8 mouse cellular contexts compared by ENCODE assay signal in genomic region chr8:70753151-70753550, GRCm38 (mm10). TPM values are rescaled to one million over a fixed set of nuclear protein-coding genes. Genes with fewer than 3 reads are reported as not detected.
DNase-seq lines count a peak whose midpoint lies in the region; ATAC-seq and TF ChIP-seq lines count a peak whose summit lies in the region.

No protein-coding gene starts in this region.

- peak overlapping the region; percentile 27; the same call in 1 of the 2 replicates for H3K4me3 ChIP-seq in hindbrain, embryonic 10.5 days
- H3K4me3 ChIP-seq in hindbrain, embryonic 14.5 days (replicated peaks; ENCODE audit: low read length), result no peak overlapping the region
- peak overlapping the region; percentile 18 for H3K4me3 ChIP-seq in liver, adult 2 months (ENCODE audit: insufficient read depth, low read depth, low read length)
- no peak overlapping the region for H3K4me3 ChIP-seq in neural tube, embryonic 15.5 days (replicated peaks)

- peak overlapping the region; percentile 24 for H3K27ac ChIP-seq in hindbrain, embryonic 10.5 days
- no peak overlapping the region for H3K27ac ChIP-seq in hindbrain, embryonic 14.5 days
- H3K27ac ChIP-seq in liver, adult 2 months (replicated peaks; ENCODE audit: insufficient read depth, low read depth, low read length), result peak overlapping the region; percentile 85
- 0 out of 2 replicates have a peak overlapping the region, but pooled peaks have one; percentile 92 for H3K27ac ChIP-seq in neural tube, embryonic 15.5 days (replicated peaks)

- no peak overlapping the region for H3K4me2 ChIP-seq in hindbrain, embryonic 14.5 days (replicated peaks)
- H3K4me2 ChIP-seq in neural tube, embryonic 15.5 days, result peak overlapping the region; percentile 9

- no peaks in the 10 kb centered on the region for H3K9me3 ChIP-seq in hindbrain, embryonic 10.5 days
- H3K9me3 ChIP-seq in hindbrain, embryonic 14.5 days (ENCODE audit: control insufficient read depth, low read length), result no peaks in the 10 kb centered on the region
- H3K9me3 ChIP-seq in neural tube, embryonic 15.5 days (replicated peaks), result no peaks in the 10 kb centered on the region

- TF ChIP-seq CTCF in liver, adult 2 months (IDR thresholded peaks at IDR 0.05; ENCODE audit: low read depth, low read length), result no peak

- no peak overlapping the region for H3K9ac ChIP-seq in hindbrain, embryonic 14.5 days
- peak overlapping the region; percentile 50 for H3K9ac ChIP-seq in liver, adult 2 months (ENCODE audit: low read depth, low read length)
- H3K9ac ChIP-seq in neural tube, embryonic 15.5 days (replicated peaks), result 0 out of 2 replicates have a peak overlapping the region, but pooled peaks have one; percentile 18

- H3K79me2 ChIP-seq in liver, adult 2 months (ENCODE audit: control insufficient read depth, insufficient read depth, low read length), result peaks cover 4% of the 10 kb centered on the region; the same call in 1 of the 2 replicates

- no peak for ATAC-seq in hindbrain, embryonic 14.5 days (ENCODE audit: low FRiP score)
- no peak for ATAC-seq in neural tube, embryonic 15.5 days (ENCODE audit: low FRiP score)

- DNase-seq in hindbrain, embryonic 10.5 days (ENCODE audit: low spot score), result peak; percentile 33
- no peak for DNase-seq in hindbrain, embryonic 14.5 days (ENCODE audit: low spot score)
- peak; percentile 56 to 71 for DNase-seq in cerebellum, postnatal 25 days
- DNase-seq in heart, adult 18-20 months, result peak; percentile 95 to 97
- peak; percentile 81 to 86 for DNase-seq in kidney, adult 8-10 months
- DNase-seq in liver, adult 2 months (ENCODE audit: extremely low read depth, low read depth, low spot score), result no peak
- DNase-seq in thymus, postnatal 14 days, result peak; percentile 69

- peaks cover 39% of the 10 kb centered on the region for H3K27me3 ChIP-seq in hindbrain, embryonic 10.5 days (ENCODE audit: insufficient read depth, poor library complexity, severe bottlenecking)
- H3K27me3 ChIP-seq in hindbrain, embryonic 14.5 days (ENCODE audit: control insufficient read depth, insufficient read depth, low read length), result no peaks in the 10 kb centered on the region
- no peaks in the 10 kb centered on the region for H3K27me3 ChIP-seq in liver, adult 2 months (ENCODE audit: control insufficient read depth, insufficient read depth, low read length)
- peaks cover 19% of the 10 kb centered on the region for H3K27me3 ChIP-seq in neural tube, embryonic 15.5 days (replicated peaks)

- TF ChIP-seq POLR2A in liver, adult 2 months (IDR thresholded peaks at IDR 0.05; ENCODE audit: extremely low read depth, insufficient read depth, low read length), result peak; percentile 45; the same call in 1 of the 2 replicates

- peaks cover 41% of the 10 kb centered on the region for H3K4me1 ChIP-seq in hindbrain, embryonic 10.5 days (replicated peaks)
- peaks cover 10% of the 10 kb centered on the region for H3K4me1 ChIP-seq in hindbrain, embryonic 14.5 days (replicated peaks; ENCODE audit: control insufficient read depth, insufficient read depth, low read length)
- H3K4me1 ChIP-seq in liver, adult 2 months (ENCODE audit: control insufficient read depth, insufficient read depth, low read length), result peaks cover 6% of the 10 kb centered on the region; the same call in 1 of the 2 replicates
- H3K4me1 ChIP-seq in neural tube, embryonic 15.5 days, result peaks cover 38% of the 10 kb centered on the region

- H3K36me3 ChIP-seq in hindbrain, embryonic 10.5 days, result peaks cover 21% of the 10 kb centered on the region
- peaks cover 23% of the 10 kb centered on the region for H3K36me3 ChIP-seq in hindbrain, embryonic 14.5 days (replicated peaks; ENCODE audit: control insufficient read depth, insufficient read depth)
- H3K36me3 ChIP-seq in liver, adult 2 months (ENCODE audit: control insufficient read depth, insufficient read depth, low read length), result no peaks in the 10 kb centered on the region
- H3K36me3 ChIP-seq in neural tube, embryonic 15.5 days, result peaks cover 24% of the 10 kb centered on the region

- 30% methylated on average over 21 of the region's 21 CpGs for WGBS in hindbrain, embryonic 10.5 days
- WGBS in hindbrain, embryonic 14.5 days, result 31% methylated on average over 21 of the region's 21 CpGs
- 47% methylated on average over 21 of the region's 21 CpGs for WGBS in liver, adult 2 months
- WGBS in neural tube, embryonic 15.5 days, result 33% methylated on average over 21 of the region's 21 CpGs

RNA-seq across cellular contexts. Expression of gene Rab3a, which starts 1.3 kb away (rescaled TPM):
- 24.8 and 70.3 TPM in 2 replicates for polyA plus RNA-seq in hindbrain, embryonic 10.5 days (2016; fragmentation: Nextera tagmentation; extraction: Ambion mirVana)
- 519 and 565 TPM in 2 replicates for polyA plus RNA-seq in hindbrain, embryonic 14.5 days (2014; fragmentation: Nextera tagmentation; extraction: Ambion mirVana)
- total RNA-seq in heart, adult 18-20 months (2021), result 10 to 100 TPM; 40.3 to 49.2 TPM
- 2.7 and 4.1 TPM in 2 replicates for total RNA-seq in liver, adult 2 months (2014; rRNA removed)
- 10.4 and 11.9 TPM in 2 replicates for polyA plus RNA-seq in liver, adult 2 months (2012; rRNA removed)
- polyA plus RNA-seq in neural tube, embryonic 15.5 days (2015; fragmentation: Nextera tagmentation; extraction: Ambion mirVana), result 536 and 627 TPM in 2 replicates

RNA-seq across cellular contexts. Expression of gene Mpv17l2, which starts 7.6 kb away (rescaled TPM):
- polyA plus RNA-seq in hindbrain, embryonic 10.5 days (2016; fragmentation: Nextera tagmentation; extraction: Ambion mirVana), result 35.0 and 40.6 TPM in 2 replicates
- polyA plus RNA-seq in hindbrain, embryonic 14.5 days (2014; fragmentation: Nextera tagmentation; extraction: Ambion mirVana), result 34.4 and 43.5 TPM in 2 replicates
- 10 to 100 TPM; 26.9 to 27.5 TPM for total RNA-seq in heart, adult 18-20 months (2021)
- total RNA-seq in liver, adult 2 months (2014; rRNA removed), result 13.7 and 20.9 TPM in 2 replicates
- 33.9 and 39.3 TPM in 2 replicates for polyA plus RNA-seq in liver, adult 2 months (2012; rRNA removed)
- polyA plus RNA-seq in neural tube, embryonic 15.5 days (2015; fragmentation: Nextera tagmentation; extraction: Ambion mirVana), result 40.5 and 43.5 TPM in 2 replicates

RNA-seq across cellular contexts. Expression of gene Pik3r2, which starts 23.4 kb away (rescaled TPM):
- 73.4 and 82.1 TPM in 2 replicates for polyA plus RNA-seq in hindbrain, embryonic 10.5 days (2016; fragmentation: Nextera tagmentation; extraction: Ambion mirVana)
- polyA plus RNA-seq in hindbrain, embryonic 14.5 days (2014; fragmentation: Nextera tagmentation; extraction: Ambion mirVana), result 83.0 and 84.6 TPM in 2 replicates
- total RNA-seq in heart, adult 18-20 months (2021), result 10 to 100 TPM; 19.7 to 21.4 TPM
- total RNA-seq in liver, adult 2 months (2014; rRNA removed), result 7.7 and 10.9 TPM in 2 replicates
- polyA plus RNA-seq in liver, adult 2 months (2012; rRNA removed), result 38.2 and 53.9 TPM in 2 replicates
- 97.5 and 102 TPM in 2 replicates for polyA plus RNA-seq in neural tube, embryonic 15.5 days (2015; fragmentation: Nextera tagmentation; extraction: Ambion mirVana)

RNA-seq across cellular contexts. Expression of gene Pde4c, which starts 29.6 kb away (rescaled TPM):
- polyA plus RNA-seq in hindbrain, embryonic 10.5 days (2016; fragmentation: Nextera tagmentation; extraction: Ambion mirVana), result 0.63 and 0.69 TPM in 2 replicates
- polyA plus RNA-seq in hindbrain, embryonic 14.5 days (2014; fragmentation: Nextera tagmentation; extraction: Ambion mirVana), result 0.21 and 0.32 TPM in 2 replicates
- total RNA-seq in heart, adult 18-20 months (2021), result 1 to 10 TPM; 1.4 to 2.0 TPM
- 10.6 and 16.3 TPM in 2 replicates for total RNA-seq in liver, adult 2 months (2014; rRNA removed)
- 26.5 and 28.0 TPM in 2 replicates for polyA plus RNA-seq in liver, adult 2 months (2012; rRNA removed)
- 0.17 and 0.40 TPM in 2 replicates for polyA plus RNA-seq in neural tube, embryonic 15.5 days (2015; fragmentation: Nextera tagmentation; extraction: Ambion mirVana)

RNA-seq across cellular contexts. Expression of gene Gm3336, which starts 34.8 kb away (rescaled TPM):
- not detected in 2 replicates for polyA plus RNA-seq in hindbrain, embryonic 10.5 days (2016; fragmentation: Nextera tagmentation; extraction: Ambion mirVana)
- not detected in 2 replicates for polyA plus RNA-seq in hindbrain, embryonic 14.5 days (2014; fragmentation: Nextera tagmentation; extraction: Ambion mirVana)
- not detected for total RNA-seq in heart, adult 18-20 months (2021)
- 0.28 and 0.54 TPM in 2 replicates for total RNA-seq in liver, adult 2 months (2014; rRNA removed)
- polyA plus RNA-seq in liver, adult 2 months (2012; rRNA removed), result 0.11 and 1.0 TPM in 2 replicates
- not detected in 2 replicates for polyA plus RNA-seq in neural tube, embryonic 15.5 days (2015; fragmentation: Nextera tagmentation; extraction: Ambion mirVana)

Comparison
In these comparisons a context has a peak if more than half of its experiments do, and no peak if none do; other contexts are left out.
1. DNase-seq: peak in hindbrain, embryonic 10.5 days (single experiment), cerebellum, postnatal 25 days (2 of 2), heart, adult 18-20 months (2 of 2), kidney, adult 8-10 months (2 of 2) and thymus, postnatal 14 days (single experiment); none in hindbrain, embryonic 14.5 days (single experiment) and liver, adult 2 months (single experiment).
2. H3K4me3 ChIP-seq: peak in hindbrain, embryonic 10.5 days (single experiment) and liver, adult 2 months (single experiment); none in hindbrain, embryonic 14.5 days (single experiment) and neural tube, embryonic 15.5 days (single experiment).